14 mouse cellular contexts compared by ENCODE assay signal in genomic region chr3:32408811-32409273, GRCm38 (mm10). TPM values are rescaled to one million over a fixed set of nuclear protein-coding genes. Genes with fewer than 3 reads are reported as not detected.
DNase-seq lines count a peak whose midpoint lies in the region; ATAC-seq and TF ChIP-seq lines count a peak whose summit lies in the region.
"Had no signal": no experiment of that assay in that cellular context is flagged by ENCODE, and none has a peak within 500 bp of the region (broad histone marks: within the 10 kb centered on the region; RNA-seq: fewer than 3 reads in every experiment).

No protein-coding gene starts in this region.

- no peak overlapping the region for H3K4me3 ChIP-seq in liver, embryonic 12.5 days
- H3K4me3 ChIP-seq in intestine, embryonic 16.5 days (ENCODE audit: low read length): no peak overlapping the region
- no peak overlapping the region for H3K4me3 ChIP-seq in midbrain, postnatal 0 days (ENCODE audit: low read depth, low read length)
- H3K4me3 ChIP-seq: embryonic facial prominence, embryonic 13.5 days had no signal

- H3K9ac ChIP-seq in liver, embryonic 12.5 days: no peak overlapping the region
- no peak overlapping the region for H3K9ac ChIP-seq in intestine, embryonic 16.5 days (ENCODE audit: low read depth, low read length)
- no peak overlapping the region for H3K9ac ChIP-seq in midbrain, postnatal 0 days (replicated peaks; ENCODE audit: low read length, poor library complexity, severe bottlenecking)
- H3K9ac ChIP-seq: embryonic facial prominence, embryonic 13.5 days had no signal

- WGBS in liver, embryonic 12.5 days (ENCODE audit: insufficient replicate concordance): 79% methylated on average over 3 of the region's 3 CpGs
- 80% methylated on average over 3 of the region's 3 CpGs for WGBS in intestine, embryonic 16.5 days
- 96% methylated on average over 3 of the region's 3 CpGs for WGBS in midbrain, postnatal 0 days

- no peaks in the 10 kb centered on the region for H3K9me3 ChIP-seq in liver, embryonic 12.5 days (replicated peaks)
- H3K9me3 ChIP-seq in intestine, embryonic 16.5 days (ENCODE audit: control insufficient read depth, low read length): no peaks in the 10 kb centered on the region
- no peaks in the 10 kb centered on the region for H3K9me3 ChIP-seq in midbrain, postnatal 0 days (ENCODE audit: low read length)
- H3K9me3 ChIP-seq: embryonic facial prominence, embryonic 13.5 days had no signal

- no peaks in the 10 kb centered on the region for H3K36me3 ChIP-seq in liver, embryonic 12.5 days
- no peaks in the 10 kb centered on the region for H3K36me3 ChIP-seq in intestine, embryonic 16.5 days (ENCODE audit: control insufficient read depth, insufficient read depth, low read length)
- H3K36me3 ChIP-seq in midbrain, postnatal 0 days (ENCODE audit: insufficient read depth, low read length): no peaks in the 10 kb centered on the region
- H3K36me3 ChIP-seq: embryonic facial prominence, embryonic 13.5 days had no signal

- DNase-seq in liver (no peak), ZHBTc4 (ENCODE audit: low read depth, low spot score) (peak; percentile 38)
- DNase-seq in right cerebral cortex, postnatal 4 days: no peak
- no peak for DNase-seq in midbrain, postnatal 0 days (ENCODE audit: low spot score)
- no peak for DNase-seq in adrenal gland, postnatal 36 days
- DNase-seq: cerebellum, adult 9-10 months; heart, adult 18-20 months; heart, postnatal 4 days; kidney, adult 9 months; spleen, adult 18-20 months had no signal

- no peak for TF ChIP-seq CTCF in midbrain, postnatal 0 days (IDR thresholded peaks at IDR 0.05)

- no peak overlapping the region for H3K27ac ChIP-seq in liver, embryonic 12.5 days
- H3K27ac ChIP-seq in intestine, embryonic 16.5 days (ENCODE audit: low read length): peak overlapping the region; percentile 7; the same call in 1 of the 2 replicates
- H3K27ac ChIP-seq in midbrain, postnatal 0 days (ENCODE audit: low read depth, low read length): no peak overlapping the region
- H3K27ac ChIP-seq: embryonic facial prominence, embryonic 13.5 days had no signal

- H3K27me3 ChIP-seq in liver, embryonic 12.5 days (replicated peaks): no peaks in the 10 kb centered on the region
- no peaks in the 10 kb centered on the region for H3K27me3 ChIP-seq in intestine, embryonic 16.5 days (replicated peaks; ENCODE audit: control insufficient read depth, insufficient read depth, low read length)
- no peaks in the 10 kb centered on the region for H3K27me3 ChIP-seq in midbrain, postnatal 0 days (ENCODE audit: insufficient read depth, low read length)
- H3K27me3 ChIP-seq: embryonic facial prominence, embryonic 13.5 days had no signal

- no peak overlapping the region for H3K4me2 ChIP-seq in liver, embryonic 12.5 days
- no peak overlapping the region for H3K4me2 ChIP-seq in intestine, embryonic 16.5 days (ENCODE audit: low read depth, low read length)
- no peak overlapping the region for H3K4me2 ChIP-seq in midbrain, postnatal 0 days (ENCODE audit: low read depth, low read length, poor library complexity, severe bottlenecking)
- H3K4me2 ChIP-seq: embryonic facial prominence, embryonic 13.5 days had no signal

- ATAC-seq in liver, embryonic 12.5 days: peak; percentile 12; the same call in 1 of the 2 replicates
- peak; percentile 62 for ATAC-seq in intestine, embryonic 16.5 days
- peak; percentile 53 for ATAC-seq in monocyte, adult 5-6 weeks (replicated peaks; ENCODE audit: insufficient number of reproducible peaks, low FRiP score, low TSS enrichment, poor library complexity, severe bottlenecking)
- ATAC-seq in midbrain, postnatal 0 days (ENCODE audit: low FRiP score): no peak

- peaks cover 61% of the 10 kb centered on the region for H3K4me1 ChIP-seq in liver, embryonic 12.5 days
- peaks cover 12% of the 10 kb centered on the region for H3K4me1 ChIP-seq in intestine, embryonic 16.5 days (ENCODE audit: control insufficient read depth, insufficient read depth, low read length)
- no peaks in the 10 kb centered on the region for H3K4me1 ChIP-seq in midbrain, postnatal 0 days (ENCODE audit: insufficient read depth, low read length)

RNA-seq across cellular contexts. Expression of gene Pik3ca, which starts 11.4 kb away (rescaled TPM):
- 4.6 and 5.6 TPM in 2 replicates for polyA plus RNA-seq in liver, embryonic 12.5 days (2016; fragmentation: Nextera tagmentation; extraction: Ambion mirVana)
- 4.6 and 7.1 TPM in 2 replicates for polyA plus RNA-seq in intestine, embryonic 16.5 days (2015; fragmentation: Nextera tagmentation; extraction: Ambion mirVana)
- 43.9 to 60.4 TPM (median 50.6 TPM) in 3 replicates for total RNA-seq in monocyte, adult 5-6 weeks (2017)
- 43.3 and 51.8 TPM in 2 replicates for total RNA-seq in midbrain, postnatal 0 days (2014; rRNA removed)
- polyA plus RNA-seq in midbrain, postnatal 0 days (2015; fragmentation: Nextera tagmentation; extraction: Ambion mirVana): 8.6 and 10.2 TPM in 2 replicates
- 10 to 100 TPM; 52.4 to 62.6 TPM for total RNA-seq in adrenal gland, postnatal 36 days (2021)

RNA-seq across cellular contexts. Expression of gene Zmat3, which starts 43.0 kb away (rescaled TPM):
- 0.82 and 0.91 TPM in 2 replicates for polyA plus RNA-seq in liver, embryonic 12.5 days (2016; fragmentation: Nextera tagmentation; extraction: Ambion mirVana)
- polyA plus RNA-seq in intestine, embryonic 16.5 days (2015; fragmentation: Nextera tagmentation; extraction: Ambion mirVana): 2.9 and 3.0 TPM in 2 replicates
- 1.1 to 3.1 TPM (median 1.2 TPM) in 3 replicates for total RNA-seq in monocyte, adult 5-6 weeks (2017)
- total RNA-seq in midbrain, postnatal 0 days (2014; rRNA removed): 13.7 and 21.2 TPM in 2 replicates
- polyA plus RNA-seq in midbrain, postnatal 0 days (2015; fragmentation: Nextera tagmentation; extraction: Ambion mirVana): 5.2 and 5.5 TPM in 2 replicates
- total RNA-seq in adrenal gland, postnatal 36 days (2021): 10 to 100 TPM; 19.1 to 22.3 TPM
